Mouse (Mus musculus) heart, adult 8-10 months (tissue): ENCODE results near the gene Rab11fip4. TPM values are rescaled to one million over a fixed set of nuclear protein-coding genes. Genes with fewer than 3 reads are reported as not detected.

Experiments used
- DNase-seq: peaks from one replicate; pipeline ENCODE4 v3.0.0; 2022; ENCODE audit warnings: low spot score
- total RNA-seq, 4 experiments: library from RNA; stranded (reverse); gene quantifications; 2 replicates each; pipeline ENCODE4 v1.2.4; 2022

Gene Rab11fip4
- total RNA-seq, 4 experiments from 2014 or later: 0.05 to 0.40 (median 0.06) TPM; not detected in 1

- peak; percentile 82 for DNase-seq
Measured at GRCm38 (mm10) chr11:79710868-79711765, 120.1 kb downstream of the Rab11fip4 start.

- no peak for DNase-seq
Measured at GRCm38 (mm10) chr11:79711766-79712369, 120.9 kb downstream of the Rab11fip4 start.

GRCm38 (mm10) chr11:79713184-79713583 is 122.2 kb downstream of the Rab11fip4 start:
- DNase-seq: no peak

GRCm38 (mm10) chr11:79713678-79714077 is 122.7 kb downstream of the Rab11fip4 start:
- no peak for DNase-seq

- DNase-seq: no peak
Measured at GRCm38 (mm10) chr11:79714082-79714742, 123.2 kb downstream of the Rab11fip4 start.

- no peak for DNase-seq
Measured at GRCm38 (mm10) chr11:79714743-79715110, 123.7 kb downstream of the Rab11fip4 start.

- no peak for DNase-seq
Measured at GRCm38 (mm10) chr11:79715316-79715715, 124.3 kb downstream of the Rab11fip4 start.

GRCm38 (mm10) chr11:79715733-79716452 is 124.9 kb downstream of the Rab11fip4 start:
- DNase-seq: no peak

- no peak for DNase-seq
Measured at GRCm38 (mm10) chr11:79716453-79716749, 125.4 kb downstream of the Rab11fip4 start.

- DNase-seq: no peak
Measured at GRCm38 (mm10) chr11:79717271-79717670, 126.3 kb downstream of the Rab11fip4 start.

GRCm38 (mm10) chr11:79717801-79718200 is 126.8 kb downstream of the Rab11fip4 start:
- DNase-seq: no peak

GRCm38 (mm10) chr11:79718202-79718601 is 127.2 kb downstream of the Rab11fip4 start:
- DNase-seq: no peak

GRCm38 (mm10) chr11:79718829-79719346 is 127.9 kb downstream of the Rab11fip4 start:
- DNase-seq: no peak

- no peak for DNase-seq
Measured at GRCm38 (mm10) chr11:79720737-79721136, 129.7 kb downstream of the Rab11fip4 start.

- DNase-seq: no peak
Measured at GRCm38 (mm10) chr11:79722811-79723210, 131.8 kb downstream of the Rab11fip4 start.

- DNase-seq: no peak
Measured at GRCm38 (mm10) chr11:79725005-79725404, 134.0 kb downstream of the Rab11fip4 start.

GRCm38 (mm10) chr11:79729231-79730047 is 138.4 kb downstream of the Rab11fip4 start:
- DNase-seq: peak; percentile 49

GRCm38 (mm10) chr11:79730462-79730861 is 139.4 kb downstream of the Rab11fip4 start:
- no peak for DNase-seq

GRCm38 (mm10) chr11:79731476-79731875 is 140.5 kb downstream of the Rab11fip4 start:
- no peak for DNase-seq

- DNase-seq: no peak
Measured at GRCm38 (mm10) chr11:79733013-79733412, 142.0 kb downstream of the Rab11fip4 start.
